Mouse (Mus musculus) lung, embryonic 14.5 days (tissue): ENCODE measurements around the gene Ercc1. TPM values are rescaled to one million over a fixed set of nuclear protein-coding genes. Genes with fewer than 3 reads are reported as not detected.

ENCODE experiments used
- ATAC-seq: fragments of 200-750 bp; cut with Nextera tagmentation; 2 replicates; pipeline ENCODE4 v1.8.0; 2017; ENCODE audit warnings: mild to moderate bottlenecking, moderate TSS enrichment, moderate library complexity; ENCODE audit not compliant: insufficient read depth
- DNase-seq: peaks from one replicate; pipeline ENCODE4 v3.0.0-alpha.2; 2015
- H3K27ac ChIP-seq: fragments of 300-500 bp; sonication (generic); 2 replicates; pipeline ENCODE4 v1.5.1; 2014; ENCODE audit warnings: low read depth, mild to moderate bottlenecking, moderate library complexity
- H3K27me3 ChIP-seq: fragments of 300-500 bp; sonication (generic); 2 replicates; pipeline ENCODE4 v1.6.1; 2014; ENCODE audit warnings: low read length, control low read depth; ENCODE audit not compliant: insufficient read depth
- H3K36me3 ChIP-seq: fragments of 300-500 bp; sonication (generic); 2 replicates; pipeline ENCODE4 v1.6.1; 2014; ENCODE audit warnings: control low read depth; ENCODE audit not compliant: insufficient read depth
- H3K4me1 ChIP-seq: fragments of 300-500 bp; sonication (generic); 2 replicates; pipeline ENCODE4 v1.6.1; 2014; ENCODE audit warnings: antibody characterized with exemption, control low read depth; ENCODE audit not compliant: insufficient read depth
- H3K4me2 ChIP-seq: fragments of 300-500 bp; sonication (generic); 2 replicates; pipeline ENCODE4 v1.6.1; 2014; ENCODE audit warnings: mild to moderate bottlenecking
- H3K4me3 ChIP-seq: fragments of 300-500 bp; sonication (generic); 2 replicates; pipeline ENCODE4 v1.5.1; 2014; ENCODE audit warnings: low read depth, low read length
- H3K9ac ChIP-seq: fragments of 300-500 bp; sonication (generic); 2 replicates; pipeline ENCODE4 v1.6.1; 2014
- H3K9me3 ChIP-seq: fragments of 300-500 bp; sonication (generic); 2 replicates; pipeline ENCODE4 v1.6.1; 2016; ENCODE audit warnings: low read depth, low read length, control low read depth
- CTCF ChIP-seq: IDR thresholded peaks from 2 replicates; pipeline ENCODE4 v1.5.1; 2016; ENCODE audit warnings: antibody characterized with exemption, low read depth
- WGBS: fragments of 180-500 bp; shearing (Covaris S2); extraction: QIAGEN DNeasy Blood & Tissue Kit; methylation state at CpG from one replicate; pipeline ENCODE4 v1.1.7; 2014; 5-methylcytosine and 5-hydroxymethylcytosine counted together
- polyA plus RNA-seq: library from polyadenylated mRNA; unstranded; fragments of >200 nt; fragmentation: Nextera tagmentation; extraction: Ambion mirVana; gene quantifications from 2 replicates; pipeline ENCODE4 v1.2.1, GENCODE M21; 2014

Ercc1 gene
- polyA plus RNA-seq, 1 experiment from 2014 or later, result 90.5 TPM

GRCm38 (mm10) chr7:19319906-19320305 lies 24.7 kb upstream of the Ercc1 start:
- H3K4me3 ChIP-seq, result peak overlapping the region; percentile 41
- no peak; the same call in 1 of the 2 replicates for TF ChIP-seq CTCF
- H3K4me1 ChIP-seq, result no peaks in the 10 kb centered on the region
- no peak overlapping the region for H3K27ac ChIP-seq
- DNase-seq, result peak; percentile 99
- H3K9ac ChIP-seq, result peak overlapping the region; percentile 48
- no peaks in the 10 kb centered on the region for H3K9me3 ChIP-seq
- peak; percentile 96 for ATAC-seq
- no peaks in the 10 kb centered on the region for H3K36me3 ChIP-seq
- WGBS, result 0% methylated on average over 41 of the region's 41 CpGs
- H3K4me2 ChIP-seq, result peak overlapping the region; percentile 77
- no peaks in the 10 kb centered on the region for H3K27me3 ChIP-seq

GRCm38 (mm10) chr7:19320637-19321036 lies 23.9 kb upstream of the Ercc1 start:
- Histone ChIP-seq H3K27me3 (no peaks in the 10 kb centered on the region), H3K4me2 (peak overlapping the region; percentile 77), H3K4me1 (no peaks in the 10 kb centered on the region), H3K36me3 (no peaks in the 10 kb centered on the region), H3K4me3 (no peak overlapping the region), H3K9ac (no peak overlapping the region), H3K27ac (no peak overlapping the region), H3K9me3 (no peaks in the 10 kb centered on the region)
- no peak for DNase-seq
- WGBS, result 28% methylated on average over 7 of the region's 7 CpGs
- TF ChIP-seq CTCF, result no peak
- ATAC-seq, result no peak

DNA sequence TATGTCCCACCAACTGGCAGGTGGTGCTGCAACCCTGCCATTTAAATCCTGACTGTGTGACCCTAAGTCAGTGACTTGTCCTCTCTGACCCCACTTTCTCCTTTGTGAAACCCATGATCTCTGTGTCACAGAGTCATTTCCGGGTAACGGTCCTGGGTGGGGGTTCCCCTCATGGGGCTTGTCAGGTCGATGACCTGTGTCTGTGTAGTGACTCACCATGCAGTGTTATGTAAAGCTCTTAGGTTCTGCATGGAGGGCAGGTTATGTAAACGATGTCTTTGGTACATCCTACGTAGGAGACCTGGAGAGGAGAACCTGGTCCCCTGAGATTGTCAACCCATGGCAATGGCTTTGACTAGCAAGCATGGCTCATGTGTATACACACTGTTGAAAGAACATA lies 23.1 kb upstream of the Ercc1 start:
- Histone ChIP-seq H3K27ac (no peak overlapping the region), H3K36me3 (no peaks in the 10 kb centered on the region), H3K9ac (no peak overlapping the region), H3K27me3 (no peaks in the 10 kb centered on the region), H3K9me3 (no peaks in the 10 kb centered on the region), H3K4me2 (no peak overlapping the region), H3K4me1 (peaks cover 7% of the 10 kb centered on the region), H3K4me3 (no peak overlapping the region)
- WGBS, result 52% methylated on average over 5 of the region's 5 CpGs
- DNase-seq, result no peak
- no peak for TF ChIP-seq CTCF
- ATAC-seq, result no peak

GRCm38 (mm10) chr7:19322489-19322888 lies 22.1 kb upstream of the Ercc1 start:
- Histone ChIP-seq H3K4me1 (peaks cover 11% of the 10 kb centered on the region), H3K4me2 (no peak overlapping the region), H3K9me3 (no peaks in the 10 kb centered on the region), H3K27ac (no peak overlapping the region), H3K9ac (no peak overlapping the region), H3K4me3 (no peak overlapping the region), H3K36me3 (no peaks in the 10 kb centered on the region), H3K27me3 (no peaks in the 10 kb centered on the region)
- WGBS, result 40% methylated on average over 9 of the region's 9 CpGs
- TF ChIP-seq CTCF, result no peak
- DNase-seq, result no peak
- ATAC-seq, result no peak

- no peak for TF ChIP-seq CTCF
- H3K9me3 ChIP-seq, result no peaks in the 10 kb centered on the region
- H3K27ac ChIP-seq, result no peak overlapping the region
- WGBS, result 80% methylated on average over 11 of the region's 11 CpGs
- ATAC-seq (no peak), DNase-seq (no peak)
- H3K4me2 ChIP-seq, result no peak overlapping the region
- H3K4me1 ChIP-seq, result peaks cover 11% of the 10 kb centered on the region
- no peaks in the 10 kb centered on the region for H3K36me3 ChIP-seq
- no peak overlapping the region for H3K4me3 ChIP-seq
- no peaks in the 10 kb centered on the region for H3K27me3 ChIP-seq
- H3K9ac ChIP-seq, result no peak overlapping the region
These were observed 20.4 kb upstream of the Ercc1 start for GRCm38 (mm10) chr7:19324221-19324620.

DNA sequence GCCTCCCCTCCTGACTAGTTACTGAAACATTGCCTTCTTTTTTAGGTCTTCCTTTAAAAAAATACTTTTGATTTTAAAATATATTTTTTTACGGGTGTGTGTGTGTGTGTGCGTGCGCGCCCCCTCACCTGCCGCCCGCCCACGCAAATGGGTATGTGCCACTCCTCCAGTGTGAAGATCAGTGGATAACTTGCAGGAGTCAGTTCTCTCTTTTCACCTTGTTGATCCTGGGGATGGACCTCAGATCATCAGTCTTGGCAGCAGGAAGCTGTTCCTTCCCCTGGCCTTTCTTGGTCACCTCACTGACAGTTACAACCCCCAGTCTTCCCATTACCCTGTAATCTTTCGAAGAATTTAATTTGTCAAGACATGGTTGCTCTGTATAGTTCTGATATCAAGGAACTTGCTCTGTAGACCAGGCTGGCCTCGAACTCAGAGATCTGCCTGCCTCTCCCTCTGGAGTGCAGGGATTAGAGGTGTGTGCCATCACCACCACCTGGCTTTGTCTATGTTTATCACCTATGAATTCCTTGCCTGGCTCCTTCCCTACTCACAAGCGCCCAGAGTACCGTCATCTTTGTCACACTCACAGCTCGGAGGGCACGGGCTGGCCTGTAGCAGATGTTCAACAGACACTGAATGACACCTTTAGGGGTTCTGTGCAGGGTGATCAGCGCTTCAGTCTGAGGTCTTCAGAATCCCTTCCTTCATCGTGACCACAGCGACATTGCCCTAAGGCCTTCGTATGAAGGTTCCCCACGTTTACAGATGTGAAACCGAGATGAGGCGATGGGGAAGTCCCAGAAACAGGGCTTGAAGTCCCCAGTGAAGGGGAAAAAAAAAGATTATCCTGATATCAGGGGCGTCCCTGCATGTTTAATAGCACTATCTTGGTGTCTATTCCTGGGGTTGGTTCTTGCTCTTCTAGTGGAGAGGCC lies 19.0 kb upstream of the Ercc1 start:
- ATAC-seq (no peak), DNase-seq (no peak)
- Histone ChIP-seq H3K27ac (no peak overlapping the region), H3K4me3 (no peak overlapping the region; the same call in 1 of the 2 replicates), H3K4me1 (peaks cover 11% of the 10 kb centered on the region), H3K9me3 (no peaks in the 10 kb centered on the region), H3K36me3 (no peaks in the 10 kb centered on the region), H3K27me3 (no peaks in the 10 kb centered on the region), H3K4me2 (peak overlapping the region; percentile 71), H3K9ac (no peak overlapping the region)
- no peak for TF ChIP-seq CTCF
- WGBS, result 64% methylated on average over 21 of the region's 21 CpGs

- Histone ChIP-seq H3K27me3 (no peaks in the 10 kb centered on the region), H3K4me3 (peak overlapping the region; percentile 38), H3K36me3 (no peaks in the 10 kb centered on the region), H3K4me1 (peaks cover 11% of the 10 kb centered on the region), H3K27ac (peak overlapping the region; percentile 87), H3K9ac (peak overlapping the region; percentile 33), H3K9me3 (no peaks in the 10 kb centered on the region), H3K4me2 (peak overlapping the region; percentile 71)
- ATAC-seq (peak; percentile 83), DNase-seq (peak; percentile 93)
- 0% methylated on average over 20 of the region's 20 CpGs for WGBS
- no peak for TF ChIP-seq CTCF
These were observed 18.2 kb upstream of the Ercc1 start for GRCm38 (mm10) chr7:19326359-19326758.
